Mouse (Mus musculus) adrenal gland, adult 10 weeks (tissue): Measurements from ENCODE around the gene Sema5a. TPM values are rescaled to one million over a fixed set of nuclear protein-coding genes. Genes with fewer than 3 reads are reported as not detected.

ENCODE experiments used
- polyA plus RNA-seq: library from polyadenylated mRNA; stranded (reverse); fragments of 350-450 nt; fragmentation: Illumina TruSeq; extraction: RNeasy Lipid Tissue Mini Kit (QIAGEN cat#74804); gene quantifications from one replicate; pipeline ENCODE4 v1.2.3, GENCODE M21; 2014; ENCODE audit warnings: low read depth, low replicate concordance

Sema5a gene
- 27.2 TPM for polyA plus RNA-seq

DNA sequence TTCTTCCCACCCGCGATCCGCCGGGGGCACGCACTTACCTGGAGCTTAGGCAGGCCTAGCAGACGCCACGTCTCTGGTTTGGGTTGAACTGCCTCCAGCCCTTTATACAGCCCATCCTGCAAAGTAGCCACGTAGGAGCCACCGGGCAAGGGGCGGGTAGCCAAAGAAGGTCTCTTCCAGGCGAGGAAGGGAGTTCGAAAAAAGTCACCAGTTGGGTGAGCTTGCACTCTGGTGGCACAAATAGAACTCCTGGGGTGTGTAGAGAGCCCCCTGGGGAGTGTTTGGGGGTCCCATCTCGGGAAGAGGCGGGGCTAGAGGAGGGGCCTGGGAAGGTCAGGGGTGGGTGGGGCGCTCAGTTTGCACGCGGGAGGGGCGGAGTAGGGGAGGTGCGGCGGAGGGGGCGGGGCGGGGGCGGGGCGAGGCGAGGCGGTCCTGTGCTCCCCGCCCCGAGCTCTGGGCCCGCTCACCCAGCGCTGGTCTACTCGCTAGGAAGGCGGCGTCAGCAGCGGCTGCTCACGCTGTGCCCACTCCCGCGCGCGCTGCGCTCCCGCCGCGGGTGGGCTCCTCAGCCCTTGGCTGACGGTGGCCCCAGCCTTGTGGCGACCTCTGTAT is at the start of gene Sema5a:
Sema5a (plus strand) TSS at position 467 of the 612 bp plus-strand sequence.

Other genes with a start within 250 kb of the Sema5a start
- not detected for gene Tas2r119, start 67.5 kb upstream of the Sema5a start, polyA plus RNA-seq